Mouse (Mus musculus) left cerebral cortex, adult 9 months (tissue): ENCODE data around the gene Atp2c2.

Experiments
- DNase-seq, 2 experiments: peaks; one replicate each; pipeline ENCODE4 v3.0.0; 2022; ENCODE audit warnings: low spot score in 2 of 2

The Atp2c2 gene

GRCm38 (mm10) chr8:119702965-119703364, 3.2 kb downstream of the Atp2c2 start:
- DNase-seq: no peak

GRCm38 (mm10) chr8:119707146-119707545, 7.3 kb downstream of the Atp2c2 start:
- no peak for DNase-seq

- DNase-seq: no peak
Measured at GRCm38 (mm10) chr8:119708471-119708870, 8.7 kb downstream of the Atp2c2 start.

- DNase-seq: no peak
Measured at GRCm38 (mm10) chr8:119708878-119709702, 9.3 kb downstream of the Atp2c2 start.

GRCm38 (mm10) chr8:119709703-119710093, 9.9 kb downstream of the Atp2c2 start:
- DNase-seq: no peak

GRCm38 (mm10) chr8:119712226-119712625, 12.4 kb downstream of the Atp2c2 start:
- DNase-seq: no peak

- DNase-seq: no peak
Measured at GRCm38 (mm10) chr8:119713421-119713820, 13.6 kb downstream of the Atp2c2 start.

DNA sequence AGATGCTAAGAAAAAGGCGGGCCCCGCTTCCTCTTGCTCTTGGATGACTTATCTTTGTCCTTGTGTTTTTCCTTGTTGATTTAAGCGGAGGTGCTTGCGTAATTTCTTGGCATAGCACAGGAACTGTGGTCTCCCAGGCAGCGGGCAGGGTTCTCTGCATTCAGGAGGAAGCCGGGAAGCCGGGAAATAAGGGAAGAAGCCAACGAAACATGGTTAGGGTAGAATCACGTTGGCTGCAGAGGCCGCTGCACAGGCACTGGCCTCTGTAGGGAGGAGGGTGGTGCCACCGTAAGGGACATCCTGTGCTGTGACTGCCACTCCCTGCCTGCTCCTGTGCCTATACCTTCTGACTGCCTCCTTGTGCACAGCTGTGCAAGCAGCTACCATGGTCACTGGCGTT, 15.4 kb downstream of the Atp2c2 start:
- no peak for DNase-seq

- no peak for DNase-seq
Measured at GRCm38 (mm10) chr8:119716730-119717299, 17.0 kb downstream of the Atp2c2 start.

GRCm38 (mm10) chr8:119717765-119718164, 18.0 kb downstream of the Atp2c2 start:
- DNase-seq: no peak

DNA sequence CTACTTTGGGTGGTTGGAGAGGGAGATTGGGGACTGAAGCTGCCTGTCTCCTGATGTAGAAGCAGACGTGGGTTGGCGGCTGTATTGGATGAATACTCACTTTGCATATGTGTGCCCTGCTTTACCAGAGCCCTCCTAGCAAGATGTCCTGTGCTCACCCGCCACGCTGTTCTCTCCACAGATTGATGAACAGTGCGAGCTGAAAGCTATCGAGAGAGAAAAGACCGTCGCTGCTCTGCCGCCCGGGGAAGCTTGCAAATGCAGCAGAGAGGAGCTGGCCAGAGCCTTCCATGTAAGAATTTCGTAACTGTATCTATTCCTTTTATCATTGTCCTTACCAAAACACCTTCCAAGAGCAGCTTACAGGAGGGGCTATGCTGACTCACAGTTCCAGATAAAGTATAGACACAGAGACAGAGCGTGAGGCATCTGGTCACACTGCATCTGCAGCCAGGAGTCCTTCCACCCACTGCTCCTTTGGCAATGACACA, 19.2 kb downstream of the Atp2c2 start:
- peak; percentile 32 to 63 for DNase-seq

DNA sequence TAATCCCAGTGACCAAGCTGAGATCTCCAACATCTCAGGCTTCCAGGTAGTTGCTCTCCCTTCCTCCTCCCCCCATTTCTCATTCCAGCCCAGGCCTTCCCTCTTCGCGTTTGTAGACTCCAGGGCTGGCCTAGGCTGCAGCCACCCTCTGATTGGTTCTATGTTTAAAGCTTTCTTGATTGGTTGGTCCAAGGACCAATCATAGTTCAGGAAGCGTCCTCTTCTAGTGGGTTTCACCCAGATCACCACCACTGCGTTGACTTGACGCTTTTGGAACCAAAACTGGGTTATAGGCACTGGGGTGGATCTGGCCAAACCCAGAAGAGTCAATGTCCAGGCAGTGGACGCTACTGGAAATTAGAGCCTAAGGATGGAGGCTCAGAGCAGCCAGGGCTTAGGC, 22.5 kb downstream of the Atp2c2 start:
- DNase-seq: no peak

DNA sequence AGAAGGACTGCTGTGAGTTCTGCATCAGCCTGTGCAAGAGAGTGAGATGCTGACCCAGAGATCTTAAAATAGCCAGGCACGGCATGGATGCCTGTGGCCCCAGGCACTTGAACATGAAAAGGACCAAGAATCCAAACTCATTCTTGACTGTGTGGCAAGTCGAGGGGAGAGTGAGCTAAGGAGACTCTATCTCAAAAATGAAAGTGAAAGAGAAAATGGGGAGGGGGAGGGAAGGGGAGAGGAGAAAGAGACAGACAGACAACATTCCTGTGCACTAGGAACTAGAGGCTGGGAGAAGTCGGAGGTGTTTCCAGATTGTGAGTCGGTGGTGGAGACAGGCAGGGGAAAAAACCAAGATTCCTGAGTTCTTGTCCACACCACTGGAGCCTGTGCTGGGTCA, 23.9 kb downstream of the Atp2c2 start:
- DNase-seq: no peak

GRCm38 (mm10) chr8:119724596-119724995, 24.8 kb downstream of the Atp2c2 start:
- DNase-seq: no peak

GRCm38 (mm10) chr8:119727093-119727492, 27.3 kb downstream of the Atp2c2 start:
- no peak for DNase-seq

GRCm38 (mm10) chr8:119728351-119728895, 28.6 kb downstream of the Atp2c2 start:
- DNase-seq: no peak

DNA sequence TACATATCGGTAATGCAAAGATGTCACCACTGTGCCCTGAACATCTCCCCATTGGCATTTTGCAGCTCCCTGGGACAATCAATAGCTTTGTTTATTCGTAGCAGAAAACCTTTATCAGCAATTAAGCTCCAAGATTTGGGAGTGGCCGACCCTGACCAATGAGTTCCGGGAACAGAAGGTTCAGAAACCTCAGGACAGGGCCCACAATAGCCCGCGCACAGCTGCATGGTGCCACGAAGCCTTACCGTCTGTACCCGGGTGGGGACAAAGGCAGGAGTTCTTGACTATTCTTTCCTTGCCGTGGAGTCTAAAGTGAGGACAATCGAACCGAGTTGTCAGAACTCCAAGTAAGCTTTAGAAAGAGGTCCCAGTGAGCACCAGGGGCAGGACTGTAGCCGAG, 32.3 kb downstream of the Atp2c2 start:
- DNase-seq: no peak

DNA sequence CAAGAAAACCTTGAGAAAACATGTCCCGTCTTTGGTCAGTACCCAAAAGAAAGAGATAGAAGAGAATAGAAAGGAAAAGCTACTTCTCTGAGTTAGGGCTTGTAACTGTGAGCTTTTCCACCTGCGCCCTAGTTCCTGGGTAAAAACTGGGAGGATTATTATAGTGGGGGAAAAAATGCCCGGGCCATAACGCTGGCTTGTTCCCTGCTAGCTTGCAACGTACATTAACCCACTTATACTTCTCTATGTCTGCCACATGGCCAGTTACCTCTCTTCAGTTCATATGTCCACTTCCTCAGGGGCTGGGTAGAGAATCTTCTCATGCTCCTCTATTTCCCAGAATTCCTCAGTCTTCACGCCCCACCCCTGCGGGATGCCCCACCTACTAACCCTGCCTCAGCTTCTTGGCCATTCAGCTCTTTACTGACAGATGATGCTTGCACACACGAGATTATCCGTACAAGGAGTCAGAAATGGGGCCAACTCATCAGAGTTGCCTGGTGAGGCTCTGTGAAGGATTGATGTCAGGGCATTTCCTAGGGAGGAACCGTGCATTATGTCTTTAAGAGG, 36.6 kb downstream of the Atp2c2 start:
- DNase-seq: no peak

- no peak for DNase-seq
Measured at GRCm38 (mm10) chr8:119737093-119737900, 37.5 kb downstream of the Atp2c2 start.

DNA sequence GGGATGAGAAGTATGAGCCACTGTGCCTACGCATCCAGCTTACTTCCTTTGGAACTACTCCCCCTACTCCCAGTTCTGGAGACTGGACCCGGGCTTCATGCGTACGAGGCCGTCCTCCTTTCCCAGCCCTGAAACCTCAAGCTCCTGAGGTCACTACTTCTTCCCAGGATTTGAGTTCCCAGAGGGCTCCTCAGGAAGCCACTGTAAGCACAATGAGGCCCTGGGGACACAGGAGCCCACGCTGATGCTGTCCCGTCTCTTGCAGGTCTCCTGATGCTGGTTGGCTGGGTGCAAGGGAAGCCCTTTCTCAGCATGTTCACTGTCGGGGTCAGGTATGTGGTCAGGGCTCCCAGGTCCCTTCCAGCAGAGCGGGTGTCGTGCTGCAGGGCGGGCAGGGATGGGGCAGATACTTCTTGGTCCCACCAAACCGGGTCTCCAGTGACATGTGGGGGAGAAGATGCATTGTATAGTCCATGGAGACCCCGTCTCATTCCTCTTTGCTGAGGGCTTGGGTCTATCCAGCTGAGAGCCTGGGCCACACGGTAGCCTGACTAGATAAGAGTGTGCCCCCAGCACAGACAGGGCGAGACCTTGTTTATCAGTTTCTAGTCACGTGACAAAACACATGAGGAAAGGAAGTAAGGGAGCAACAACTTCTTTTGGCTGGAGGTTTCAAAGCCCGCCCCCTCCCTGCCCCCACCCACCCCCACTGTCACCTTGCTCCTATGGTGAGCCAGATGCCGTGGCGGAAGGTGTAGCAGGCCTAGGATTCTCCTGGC, 38.5 kb downstream of the Atp2c2 start:
- no peak for DNase-seq

DNA sequence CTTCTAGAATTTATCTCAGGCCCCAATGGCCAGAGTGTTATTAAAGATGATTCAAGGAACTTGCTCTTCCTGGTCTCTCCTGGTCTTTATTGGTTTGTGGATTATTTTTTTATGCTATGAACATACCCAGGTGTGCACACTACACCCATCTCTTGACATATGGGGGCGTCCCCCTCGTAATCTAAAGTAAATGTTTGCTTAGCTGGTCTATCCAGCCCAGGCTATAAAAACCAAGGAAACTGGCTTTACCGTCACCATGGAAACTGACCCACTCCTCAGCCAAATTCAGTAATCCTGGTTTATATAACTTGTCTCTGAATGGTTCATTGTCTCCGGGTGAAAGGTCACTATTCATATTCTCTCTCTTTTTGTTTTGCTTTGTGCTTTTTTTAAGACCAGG, 40.8 kb downstream of the Atp2c2 start:
- no peak for DNase-seq
